Mouse (Mus musculus) midbrain, embryonic 16.5 days (tissue): ENCODE measurements around the gene Map1lc3b. TPM values are rescaled to one million over a fixed set of nuclear protein-coding genes. Genes with fewer than 3 reads are reported as not detected.

Experiments used
- ATAC-seq: fragments of 200-750 bp; cut with Nextera tagmentation; 2 replicates; pipeline ENCODE4 v1.8.0; 2017; ENCODE audit warnings: moderate TSS enrichment
- H3K27ac ChIP-seq: fragments of 300-500 bp; sonication (generic); 2 replicates; pipeline ENCODE4 v1.5.1; 2014; ENCODE audit warnings: mild to moderate bottlenecking, low read length, mixed read lengths
- H3K27me3 ChIP-seq: fragments of 300-500 bp; sonication (generic); 2 replicates; pipeline ENCODE4 v1.6.1; 2014; ENCODE audit warnings: low read depth, low read length, mixed read lengths; ENCODE audit not compliant: control insufficient read depth, insufficient read depth
- H3K36me3 ChIP-seq: fragments of 300-500 bp; sonication (generic); 2 replicates; pipeline ENCODE4 v1.6.1; 2014; ENCODE audit warnings: mild to moderate bottlenecking, low read length, moderate library complexity, mixed read lengths; ENCODE audit not compliant: control insufficient read depth, insufficient read depth
- H3K4me1 ChIP-seq: fragments of 300-500 bp; sonication (generic); 2 replicates; pipeline ENCODE4 v1.6.1; 2014; ENCODE audit warnings: mild to moderate bottlenecking, low read length, mixed read lengths; ENCODE audit not compliant: control insufficient read depth, insufficient read depth
- H3K4me2 ChIP-seq: fragments of 300-500 bp; sonication (generic); 2 replicates; pipeline ENCODE4 v1.6.1; 2014; ENCODE audit warnings: mild to moderate bottlenecking, low read length, mixed read lengths
- H3K4me3 ChIP-seq: fragments of 300-500 bp; sonication (generic); 2 replicates; pipeline ENCODE4 v1.5.1; 2014; ENCODE audit warnings: low read depth, mild to moderate bottlenecking, low read length, moderate library complexity, mixed read lengths
- H3K9ac ChIP-seq: fragments of 300-500 bp; sonication (generic); 2 replicates; pipeline ENCODE4 v1.6.1; 2014; ENCODE audit warnings: low read depth, low read length, mixed read lengths
- H3K9me3 ChIP-seq: fragments of 300-500 bp; sonication (generic); replicated peaks from 2 replicates; pipeline ENCODE4 v1.6.1; 2014; ENCODE audit warnings: mild to moderate bottlenecking, low read length, mixed read lengths; ENCODE audit not compliant: control insufficient read depth, poor library complexity, severe bottlenecking
- WGBS: fragments of 180-500 bp; shearing (Covaris S2); extraction: QIAGEN DNeasy Blood & Tissue Kit; methylation state at CpG from one replicate; pipeline ENCODE4 v1.1.7; 2014; 5-methylcytosine and 5-hydroxymethylcytosine counted together
- polyA plus RNA-seq: library from polyadenylated mRNA; unstranded; fragments of >200 nt; fragmentation: Nextera tagmentation; extraction: Ambion mirVana; gene quantifications from 2 replicates; pipeline ENCODE4 v1.2.1, GENCODE M21; 2015

Map1lc3b gene
- polyA plus RNA-seq, 1 experiment from 2014 or later: 370 TPM

GRCm38 (mm10) chr8:121613419-121613818, 23.3 kb downstream of the Map1lc3b start:
- Histone ChIP-seq H3K4me1 (peaks cover 2% of the 10 kb centered on the region; the same call in 1 of the 2 replicates), H3K27ac (no peak overlapping the region), H3K9me3 (no peaks in the 10 kb centered on the region), H3K4me2 (no peak overlapping the region), H3K4me3 (no peak overlapping the region), H3K9ac (peak overlapping the region; percentile 25; the same call in 1 of the 2 replicates), H3K36me3 (peaks cover 16% of the 10 kb centered on the region), H3K27me3 (no peaks in the 10 kb centered on the region)
- ATAC-seq: no peak

GRCm38 (mm10) chr8:121619401-121619995, 29.3 kb downstream of the Map1lc3b start:
- no peak for ATAC-seq
- H3K27ac ChIP-seq: peak overlapping the region; percentile 38; the same call in 1 of the 2 replicates
- no peaks in the 10 kb centered on the region for H3K9me3 ChIP-seq

DNA sequence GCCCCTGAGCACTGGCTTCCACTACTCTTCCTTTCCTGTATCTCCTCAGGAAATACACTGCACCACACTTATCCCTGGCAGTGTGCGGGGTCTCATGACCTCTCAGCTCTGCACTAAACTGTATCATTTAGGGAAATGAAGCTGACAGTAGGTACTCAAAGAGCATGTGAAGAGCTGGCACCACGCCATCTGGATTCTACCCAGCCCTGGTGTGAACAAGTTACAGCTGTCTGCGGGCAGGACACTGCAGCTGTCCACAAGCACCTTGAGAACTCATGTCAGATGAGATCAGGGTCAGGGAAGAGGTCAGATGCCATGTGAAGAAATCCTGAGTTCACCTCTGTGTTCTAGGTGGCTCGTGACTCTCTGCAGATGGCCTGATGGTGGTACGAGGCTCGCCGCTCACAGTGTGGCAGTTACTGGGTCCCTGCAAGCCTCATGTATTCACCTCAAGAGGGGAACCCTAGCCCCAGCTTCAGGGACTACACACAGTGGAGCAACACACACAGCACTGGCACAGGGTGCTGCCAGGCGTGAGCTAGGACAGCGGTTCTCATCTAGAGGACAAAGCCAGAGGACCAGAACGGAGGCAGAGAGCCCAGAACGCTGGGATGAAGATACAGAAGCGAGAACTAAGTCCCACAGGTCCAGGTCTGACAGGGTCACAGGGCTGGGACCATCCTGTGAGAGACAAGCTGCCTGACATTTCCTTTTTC, 30.8 kb downstream of the Map1lc3b start:
- H3K4me2 ChIP-seq: no peak overlapping the region
- no peaks in the 10 kb centered on the region for H3K27me3 ChIP-seq
- ATAC-seq: no peak
- no peak overlapping the region for H3K4me3 ChIP-seq
- no peaks in the 10 kb centered on the region for H3K9me3 ChIP-seq
- H3K36me3 ChIP-seq: no peaks in the 10 kb centered on the region
- peaks cover 22% of the 10 kb centered on the region for H3K4me1 ChIP-seq
- WGBS: 88% methylated on average over 12 of the region's 12 CpGs
- H3K9ac ChIP-seq: no peak overlapping the region
- no peak overlapping the region for H3K27ac ChIP-seq

More at GRCm38 (mm10) chr8:121619401-121619995, 29.3 kb downstream of the Map1lc3b start:
- Histone ChIP-seq H3K4me3 (no peak overlapping the region), H3K9ac (no peak overlapping the region), H3K27me3 (no peaks in the 10 kb centered on the region), H3K36me3 (no peaks in the 10 kb centered on the region), H3K4me2 (no peak overlapping the region), H3K4me1 (peaks cover 12% of the 10 kb centered on the region; the same call in 1 of the 2 replicates)
- 65% methylated on average over 7 of the region's 7 CpGs for WGBS

GRCm38 (mm10) chr8:121621879-121622278, 31.7 kb downstream of the Map1lc3b start:
- Histone ChIP-seq H3K9ac (no peak overlapping the region), H3K36me3 (peaks cover 4% of the 10 kb centered on the region; the same call in 1 of the 2 replicates), H3K4me3 (no peak overlapping the region), H3K27me3 (no peaks in the 10 kb centered on the region), H3K4me1 (peaks cover 23% of the 10 kb centered on the region), H3K4me2 (no peak overlapping the region), H3K27ac (no peak overlapping the region), H3K9me3 (no peaks in the 10 kb centered on the region)
- ATAC-seq: no peak
- WGBS: 59% methylated on average over 1 of the region's 1 CpGs

DNA sequence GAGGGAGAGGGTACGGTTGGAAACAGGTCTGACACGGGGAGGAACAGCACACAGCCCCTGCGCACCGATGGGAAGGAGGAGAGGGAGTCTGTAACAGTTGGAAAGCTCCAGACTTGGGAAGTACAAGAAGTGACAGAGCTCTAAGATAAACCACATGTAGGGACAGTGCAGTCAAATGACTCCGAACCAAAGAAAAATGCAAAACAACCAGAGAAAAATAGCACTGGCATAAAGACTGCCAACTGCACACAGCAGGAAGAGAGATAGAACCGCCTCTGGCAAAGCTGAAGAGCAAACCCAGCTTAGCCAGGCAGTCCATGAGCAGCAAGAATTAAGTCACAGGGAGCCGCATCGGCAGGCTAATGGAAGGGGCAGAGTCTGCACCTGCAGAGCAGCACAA, 32.9 kb downstream of the Map1lc3b start:
- no peak for ATAC-seq
- Histone ChIP-seq H3K4me2 (no peak overlapping the region), H3K4me1 (peaks cover 23% of the 10 kb centered on the region), H3K27me3 (no peaks in the 10 kb centered on the region), H3K9me3 (no peaks in the 10 kb centered on the region), H3K36me3 (peaks cover 10% of the 10 kb centered on the region), H3K9ac (no peak overlapping the region), H3K27ac (no peak overlapping the region), H3K4me3 (no peak overlapping the region)
- WGBS: 65% methylated on average over 8 of the region's 8 CpGs

DNA sequence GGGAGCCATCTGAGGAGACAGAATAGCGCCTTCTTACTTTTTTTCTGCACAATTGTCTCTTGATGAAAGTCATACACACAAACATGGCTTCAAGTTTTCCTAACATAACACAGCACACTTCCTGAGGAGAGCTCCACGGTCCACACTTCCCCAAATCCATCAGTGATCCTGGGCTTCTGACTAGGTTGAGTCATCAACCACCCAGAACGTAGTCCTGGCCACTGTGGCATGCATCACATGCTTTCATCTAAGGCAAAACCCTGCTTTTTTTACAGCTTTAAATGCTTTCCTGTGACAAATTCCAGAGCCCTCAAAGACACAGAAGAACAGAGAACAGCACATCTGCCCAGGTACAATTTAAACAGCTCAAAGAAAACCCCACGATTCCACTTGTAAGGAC, 38.5 kb downstream of the Map1lc3b start:
- Histone ChIP-seq H3K9me3 (no peaks in the 10 kb centered on the region), H3K27me3 (no peaks in the 10 kb centered on the region), H3K4me2 (no peak overlapping the region), H3K4me3 (no peak overlapping the region), H3K4me1 (peaks cover 22% of the 10 kb centered on the region), H3K36me3 (peaks cover 15% of the 10 kb centered on the region), H3K9ac (no peak overlapping the region), H3K27ac (no peak overlapping the region)
- WGBS: 93% methylated on average over 4 of the region's 4 CpGs
- no peak for ATAC-seq

DNA sequence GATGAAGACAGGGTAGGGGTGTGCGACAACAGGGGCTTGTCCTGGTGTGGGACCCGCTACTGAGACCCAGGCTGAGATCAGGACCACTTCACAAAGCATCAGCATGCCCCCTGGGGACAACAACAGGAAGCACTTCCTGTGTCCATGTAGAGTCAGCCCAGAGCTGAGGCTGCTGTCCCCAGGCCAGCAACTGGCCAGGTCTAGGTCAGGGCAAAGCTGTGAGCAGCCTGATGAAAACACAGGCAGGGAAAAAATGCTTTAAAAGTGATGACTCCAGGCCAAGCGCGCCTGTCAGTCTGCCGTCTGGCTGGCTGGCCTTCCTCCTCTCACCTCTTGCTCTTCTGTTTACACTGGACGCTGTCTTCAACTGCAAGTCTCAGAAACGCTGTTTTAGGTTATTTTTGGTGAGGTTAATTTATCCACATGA, 41.5 kb downstream of the Map1lc3b start:
- no peak overlapping the region for H3K9ac ChIP-seq

GRCm38 (mm10) chr8:121632401-121632800, 42.2 kb downstream of the Map1lc3b start:
- peaks cover 7% of the 10 kb centered on the region for H3K36me3 ChIP-seq

More for the DNA sequence above, 41.5 kb downstream of the Map1lc3b start:
- peaks cover 11% of the 10 kb centered on the region for H3K36me3 ChIP-seq
- no peak overlapping the region for H3K4me2 ChIP-seq
- peaks cover 16% of the 10 kb centered on the region for H3K4me1 ChIP-seq
- 77% methylated on average over 7 of the region's 7 CpGs for WGBS
- no peak for ATAC-seq
- H3K27ac ChIP-seq: no peak overlapping the region
- no peaks in the 10 kb centered on the region for H3K27me3 ChIP-seq
- H3K4me3 ChIP-seq: no peak overlapping the region
- no peaks in the 10 kb centered on the region for H3K9me3 ChIP-seq

GRCm38 (mm10) chr8:121635534-121635933, 45.4 kb downstream of the Map1lc3b start:
- Histone ChIP-seq H3K4me3 (no peak overlapping the region), H3K9ac (no peak overlapping the region), H3K27ac (no peak overlapping the region), H3K27me3 (no peaks in the 10 kb centered on the region), H3K4me1 (peaks cover 27% of the 10 kb centered on the region), H3K36me3 (no peaks in the 10 kb centered on the region), H3K4me2 (no peak overlapping the region), H3K9me3 (no peaks in the 10 kb centered on the region)
- 80% methylated on average over 6 of the region's 6 CpGs for WGBS
- ATAC-seq: no peak

More at GRCm38 (mm10) chr8:121632401-121632800, 42.2 kb downstream of the Map1lc3b start:
- H3K9me3 ChIP-seq: no peaks in the 10 kb centered on the region
- peaks cover 19% of the 10 kb centered on the region for H3K4me1 ChIP-seq
- 83% methylated on average over 5 of the region's 5 CpGs for WGBS
- H3K27me3 ChIP-seq: no peaks in the 10 kb centered on the region
- no peak for ATAC-seq
- H3K4me3 ChIP-seq: no peak overlapping the region
- no peak overlapping the region for H3K4me2 ChIP-seq
- H3K27ac ChIP-seq: no peak overlapping the region
- no peak overlapping the region for H3K9ac ChIP-seq
